Mouse (Mus musculus): Measurements from ENCODE around the gene Plet1. TPM values are rescaled to one million over a fixed set of nuclear protein-coding genes. Genes with fewer than 3 reads are reported as not detected.

Plet1 gene
- total RNA-seq, 2 experiments from 2014 or later = not detected

- peak; percentile 91 for ATAC-seq (replicated peaks; ENCODE audit: low FRiP score, poor library complexity, severe bottlenecking)
Measured at GRCm38 (mm10) chr9:50528293-50528892, 34.1 kb downstream of the Plet1 start, which contains the start of gene Pts. TSS of gene Pts (minus strand) at chr9:50528724.

GRCm38 (mm10) chr9:50530890-50531289 is 36.6 kb downstream of the Plet1 start:
- ATAC-seq (replicated peaks; ENCODE audit: low FRiP score, poor library complexity, severe bottlenecking) = no peak

GRCm38 (mm10) chr9:50533328-50533727 is 39.0 kb downstream of the Plet1 start:
- peak; percentile 76 for ATAC-seq (replicated peaks; ENCODE audit: low FRiP score, poor library complexity, severe bottlenecking)

GRCm38 (mm10) chr9:50533791-50534190 is 39.5 kb downstream of the Plet1 start:
- ATAC-seq (replicated peaks; ENCODE audit: low FRiP score, poor library complexity, severe bottlenecking) = peak; percentile 21

- ATAC-seq (replicated peaks; ENCODE audit: low FRiP score, poor library complexity, severe bottlenecking) = no peak
Measured at GRCm38 (mm10) chr9:50535930-50536329, 41.6 kb downstream of the Plet1 start.

- no peak for ATAC-seq (replicated peaks; ENCODE audit: low FRiP score, poor library complexity, severe bottlenecking)
Measured at GRCm38 (mm10) chr9:50536603-50537135, 42.3 kb downstream of the Plet1 start.

- no peak for ATAC-seq (replicated peaks; ENCODE audit: low FRiP score, poor library complexity, severe bottlenecking)
Measured at GRCm38 (mm10) chr9:50537295-50537694, 43.0 kb downstream of the Plet1 start.

- no peak for ATAC-seq (replicated peaks; ENCODE audit: low FRiP score, poor library complexity, severe bottlenecking)
Measured at GRCm38 (mm10) chr9:50540170-50540569, 45.8 kb downstream of the Plet1 start.

GRCm38 (mm10) chr9:50542401-50542800 is 48.1 kb downstream of the Plet1 start:
- ATAC-seq (replicated peaks; ENCODE audit: low FRiP score, poor library complexity, severe bottlenecking) = no peak

- ATAC-seq (replicated peaks; ENCODE audit: low FRiP score, poor library complexity, severe bottlenecking) = no peak
Measured at GRCm38 (mm10) chr9:50547859-50548478, 53.6 kb downstream of the Plet1 start.

- no peak for ATAC-seq (replicated peaks; ENCODE audit: low FRiP score, poor library complexity, severe bottlenecking)
Measured at GRCm38 (mm10) chr9:50548936-50549335, 54.6 kb downstream of the Plet1 start.

- no peak for ATAC-seq (replicated peaks; ENCODE audit: low FRiP score, poor library complexity, severe bottlenecking)
Measured at GRCm38 (mm10) chr9:50552206-50552605, 57.9 kb downstream of the Plet1 start.

GRCm38 (mm10) chr9:50553547-50553946 is 59.2 kb downstream of the Plet1 start:
- ATAC-seq (replicated peaks; ENCODE audit: low FRiP score, poor library complexity, severe bottlenecking) = no peak

GRCm38 (mm10) chr9:50554241-50555093 is 60.1 kb downstream of the Plet1 start, which contains the start of gene Il18:
TSS of gene Il18 (plus strand) at chr9:50554827.
- ATAC-seq (replicated peaks; ENCODE audit: low FRiP score, poor library complexity, severe bottlenecking) = no peak

- ATAC-seq (replicated peaks; ENCODE audit: low FRiP score, poor library complexity, severe bottlenecking) = no peak
Measured at GRCm38 (mm10) chr9:50555094-50555446, 60.7 kb downstream of the Plet1 start, which contains the start of gene Bco2. TSS of gene Bco2 (minus strand) at chr9:50555181.

Other genes starting within 250 kb of the Plet1 start
- 286 and 303 TPM in 2 replicates for gene Rpl10-ps3, start 149.6 kb upstream of the Plet1 start, total RNA-seq (2015; ENCODE audit: low replicate concordance)
- 66.1 and 101 TPM in 2 replicates for gene Rpl10-ps3, start 149.6 kb upstream of the Plet1 start, total RNA-seq (2017; ENCODE audit: low replicate concordance)
- 16.3 and 20.5 TPM in 2 replicates for gene Pts, start 34.2 kb downstream of the Plet1 start, total RNA-seq (2015; ENCODE audit: low replicate concordance)
- 15.8 and 19.4 TPM in 2 replicates for gene Pts, start 34.2 kb downstream of the Plet1 start, total RNA-seq (2017; ENCODE audit: low replicate concordance)
- gene Il18, start 60.3 kb downstream of the Plet1 start, total RNA-seq (2015; ENCODE audit: low replicate concordance) = 21.5 TPM in 1 of 2 replicates, not detected in the other
- gene Il18, start 60.3 kb downstream of the Plet1 start, total RNA-seq (2017; ENCODE audit: low replicate concordance) = 2.4 and 3.7 TPM in 2 replicates
- gene Bco2, start 60.7 kb downstream of the Plet1 start, total RNA-seq (2015; ENCODE audit: low replicate concordance) = 0.84 and 1.7 TPM in 2 replicates
- gene Bco2, start 60.7 kb downstream of the Plet1 start, total RNA-seq (2017; ENCODE audit: low replicate concordance) = 0.17 and 2.0 TPM in 2 replicates
- gene Tex12, start 66.8 kb downstream of the Plet1 start, total RNA-seq (2015; ENCODE audit: low replicate concordance) = not detected in 2 replicates
- gene Tex12, start 66.8 kb downstream of the Plet1 start, total RNA-seq (2017; ENCODE audit: low replicate concordance) = not detected in 2 replicates
- 50.0 and 63.1 TPM in 2 replicates for gene Sdhd, start 109.3 kb downstream of the Plet1 start, total RNA-seq (2015; ENCODE audit: low replicate concordance)
- gene Sdhd, start 109.3 kb downstream of the Plet1 start, total RNA-seq (2017; ENCODE audit: low replicate concordance) = 26.2 and 57.2 TPM in 2 replicates
- gene Timm8b, start 109.4 kb downstream of the Plet1 start, total RNA-seq (2015; ENCODE audit: low replicate concordance) = 21.1 and 27.1 TPM in 2 replicates
- 27.5 and 70.9 TPM in 2 replicates for gene Timm8b, start 109.4 kb downstream of the Plet1 start, total RNA-seq (2017; ENCODE audit: low replicate concordance)
- gene Pih1d2, start 122.8 kb downstream of the Plet1 start, total RNA-seq (2015; ENCODE audit: low replicate concordance) = not detected in 2 replicates
- gene Pih1d2, start 122.8 kb downstream of the Plet1 start, total RNA-seq (2017; ENCODE audit: low replicate concordance) = 0.42 and 1.0 TPM in 2 replicates
- gene Nkapd1, start 122.9 kb downstream of the Plet1 start, total RNA-seq (2015; ENCODE audit: low replicate concordance) = 9.0 and 15.3 TPM in 2 replicates
- 5.3 and 7.2 TPM in 2 replicates for gene Nkapd1, start 122.9 kb downstream of the Plet1 start, total RNA-seq (2017; ENCODE audit: low replicate concordance)
- 16.7 and 19.8 TPM in 2 replicates for gene Dlat, start 165.3 kb downstream of the Plet1 start, total RNA-seq (2015; ENCODE audit: low replicate concordance)
- gene Dlat, start 165.3 kb downstream of the Plet1 start, total RNA-seq (2017; ENCODE audit: low replicate concordance) = 6.7 and 16.4 TPM in 2 replicates
- not detected in 2 replicates for gene Dixdc1, start 245.0 kb downstream of the Plet1 start, total RNA-seq (2015; ENCODE audit: low replicate concordance)
- gene Dixdc1, start 245.0 kb downstream of the Plet1 start, total RNA-seq (2017; ENCODE audit: low replicate concordance) = 0.68 TPM in 1 of 2 replicates, not detected in the other